Mouse (Mus musculus): Measurements from ENCODE around the gene Klhdc10. TPM values are rescaled to one million over a fixed set of nuclear protein-coding genes. Genes with fewer than 3 reads are reported as not detected.

Klhdc10 gene
- polyA plus RNA-seq (2015; fragmentation: Nextera tagmentation; extraction: Ambion mirVana): 26.9 and 28.5 TPM in 2 replicates

DNA sequence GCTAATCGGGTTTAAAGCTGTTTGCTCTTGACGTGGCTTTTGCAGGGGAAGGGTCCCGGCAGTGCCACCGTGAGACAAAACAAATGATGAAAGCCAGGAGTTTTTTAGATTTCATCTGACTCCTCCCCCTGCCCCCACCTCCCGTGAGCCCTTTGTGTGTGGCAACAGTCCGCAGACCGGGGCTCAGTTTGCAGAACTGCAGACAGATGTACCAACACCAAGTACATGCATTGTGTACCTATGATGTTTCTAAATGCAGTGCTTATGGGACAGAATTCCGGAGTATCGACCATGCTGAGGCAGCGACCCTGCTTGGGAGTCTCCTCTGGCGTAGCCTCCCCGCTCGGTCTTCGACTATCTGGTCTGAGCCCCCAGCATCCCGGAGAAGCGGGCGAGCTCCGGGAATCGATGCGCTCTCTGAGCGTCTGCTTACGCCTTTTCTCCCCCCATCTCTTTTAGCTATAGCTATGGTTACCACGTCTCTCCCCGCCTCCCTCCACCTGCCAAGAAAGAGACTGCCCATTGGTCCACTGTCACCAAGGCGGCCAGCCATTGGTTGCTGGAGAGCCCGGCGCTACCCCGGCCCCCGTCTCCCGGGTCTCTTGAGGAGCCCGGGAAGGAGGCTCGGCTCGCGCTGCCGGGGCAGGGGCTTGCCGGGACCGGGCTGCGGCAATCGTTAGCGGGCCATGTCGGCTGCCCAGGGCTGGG, at the start of gene Klhdc10:
Gene Klhdc10 (plus strand): TSS at position 561 of the 708 bp plus-strand sequence.
- Histone ChIP-seq H3K36me3 (ENCODE audit: poor library complexity, severe bottlenecking) (no peaks in the 10 kb centered on the region), H3K9me3 (replicated peaks) (no peaks in the 10 kb centered on the region), H3K27me3 (no peaks in the 10 kb centered on the region), H3K4me3 (peak within 1 kb of the TSS; percentile 99), H3K4me1 (peaks cover 22% of the 10 kb centered on the region; the same call in 1 of the 2 replicates), H3K27ac (peak within 1 kb of the TSS; percentile 98), H3K9ac (peak within 1 kb of the TSS; percentile 98), H3K4me2 (peak within 1 kb of the TSS; percentile 71)
- 1% methylated on average over 41 of the region's 41 CpGs for WGBS
- ATAC-seq: peak; percentile 100

DNA sequence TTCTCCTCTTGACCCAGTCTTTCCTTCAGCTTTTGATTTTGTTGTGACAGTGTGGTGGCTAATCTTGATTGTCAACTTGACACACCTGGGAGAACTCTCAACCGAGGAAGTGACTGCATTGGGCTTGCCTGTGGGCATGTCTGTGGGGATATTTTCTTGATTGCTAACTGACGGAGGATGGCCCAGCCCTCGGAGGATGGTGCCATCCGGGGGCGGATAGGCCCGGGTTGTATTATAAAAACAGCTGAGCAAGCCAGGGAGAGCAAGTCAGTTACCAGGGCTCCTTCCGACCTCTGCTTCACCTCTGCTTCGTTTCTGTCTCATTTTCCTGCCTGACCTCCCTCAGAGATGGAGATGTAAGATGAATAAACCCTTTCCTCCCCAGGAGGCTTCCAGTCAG, 48.9 kb upstream of the Klhdc10 start:
- H3K4me1 ChIP-seq: no peaks in the 10 kb centered on the region
- H3K9me3 ChIP-seq (replicated peaks): no peaks in the 10 kb centered on the region; the same call in 1 of the 2 replicates
- ATAC-seq: no peak
- H3K4me2 ChIP-seq: no peak overlapping the region
- no peak overlapping the region for H3K4me3 ChIP-seq
- H3K9ac ChIP-seq: no peak overlapping the region
- H3K27ac ChIP-seq: no peak overlapping the region
- WGBS: 62% methylated on average over 8 of the region's 8 CpGs
- H3K36me3 ChIP-seq (ENCODE audit: poor library complexity, severe bottlenecking): no peaks in the 10 kb centered on the region
- no peaks in the 10 kb centered on the region for H3K27me3 ChIP-seq

- H3K36me3 ChIP-seq (ENCODE audit: poor library complexity, severe bottlenecking): no peaks in the 10 kb centered on the region
- no peak for ATAC-seq
- H3K27me3 ChIP-seq: no peaks in the 10 kb centered on the region
- WGBS: 71% methylated on average over 8 of the region's 8 CpGs
- H3K4me3 ChIP-seq: no peak overlapping the region
- no peak overlapping the region for H3K4me2 ChIP-seq
- H3K9me3 ChIP-seq (replicated peaks): no peaks in the 10 kb centered on the region; the same call in 1 of the 2 replicates
- no peak overlapping the region for H3K27ac ChIP-seq
- no peak overlapping the region for H3K9ac ChIP-seq
- no peaks in the 10 kb centered on the region for H3K4me1 ChIP-seq
Measured at GRCm38 (mm10) chr6:30353661-30354060, 48.0 kb upstream of the Klhdc10 start.

DNA sequence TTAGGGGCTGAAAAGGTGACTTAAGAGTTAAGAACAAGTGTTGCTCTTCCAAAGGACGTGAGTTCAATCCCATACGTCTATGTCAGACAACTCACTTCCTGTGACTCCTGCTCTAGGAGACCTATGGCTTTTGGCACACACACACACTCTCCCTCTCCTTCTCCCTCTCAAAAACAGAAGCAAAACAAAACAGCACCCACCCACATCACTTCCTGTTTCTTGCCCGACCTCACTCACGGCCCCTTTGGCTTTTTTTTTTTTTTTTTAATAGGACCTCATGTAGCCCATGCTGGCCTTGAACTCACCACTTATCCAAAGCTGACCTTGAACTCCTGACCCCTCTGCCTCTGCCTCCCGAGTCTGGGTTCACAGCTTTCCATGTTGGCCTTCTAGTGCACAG, 46.9 kb upstream of the Klhdc10 start:
- H3K4me3 ChIP-seq: no peak overlapping the region
- no peaks in the 10 kb centered on the region for H3K4me1 ChIP-seq
- WGBS: 73% methylated on average over 5 of the region's 5 CpGs
- H3K27me3 ChIP-seq: no peaks in the 10 kb centered on the region
- H3K4me2 ChIP-seq: no peak overlapping the region
- H3K27ac ChIP-seq: no peak overlapping the region
- H3K9ac ChIP-seq: no peak overlapping the region
- H3K36me3 ChIP-seq (ENCODE audit: poor library complexity, severe bottlenecking): no peaks in the 10 kb centered on the region
- no peaks in the 10 kb centered on the region for H3K9me3 ChIP-seq (replicated peaks)
- ATAC-seq: no peak

GRCm38 (mm10) chr6:30355701-30356100, 46.0 kb upstream of the Klhdc10 start:
- H3K36me3 ChIP-seq (ENCODE audit: poor library complexity, severe bottlenecking): no peaks in the 10 kb centered on the region
- no peaks in the 10 kb centered on the region for H3K9me3 ChIP-seq (replicated peaks)
- no peak overlapping the region for H3K9ac ChIP-seq
- no peak overlapping the region for H3K4me3 ChIP-seq
- no peaks in the 10 kb centered on the region for H3K4me1 ChIP-seq
- H3K4me2 ChIP-seq: no peak overlapping the region
- no peak for ATAC-seq
- WGBS: 75% methylated on average over 8 of the region's 8 CpGs
- no peak overlapping the region for H3K27ac ChIP-seq
- H3K27me3 ChIP-seq: no peaks in the 10 kb centered on the region

DNA sequence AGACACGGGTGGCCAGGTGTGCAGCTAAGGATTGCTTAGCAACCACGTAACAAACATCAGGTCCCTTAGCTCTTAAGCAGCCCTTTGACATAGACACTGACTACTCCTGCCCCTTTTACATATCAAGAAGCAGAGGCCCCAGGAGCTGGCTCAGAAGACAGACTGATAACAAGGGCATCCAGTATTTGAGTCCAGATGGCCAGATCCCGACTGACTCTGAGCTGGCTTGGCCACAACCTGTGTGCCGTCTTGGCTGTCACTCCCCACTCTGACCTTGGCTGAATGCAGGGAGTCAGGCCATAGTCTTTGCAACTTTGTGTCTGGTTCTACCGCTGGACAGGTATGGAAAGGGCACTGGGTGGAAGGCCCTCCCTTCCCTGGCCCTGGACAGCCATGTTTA, 45.5 kb upstream of the Klhdc10 start:
- 87% methylated on average over 5 of the region's 5 CpGs for WGBS
- Histone ChIP-seq H3K4me1 (no peaks in the 10 kb centered on the region), H3K27ac (no peak overlapping the region), H3K9me3 (replicated peaks) (no peaks in the 10 kb centered on the region), H3K27me3 (no peaks in the 10 kb centered on the region), H3K9ac (no peak overlapping the region), H3K4me2 (no peak overlapping the region), H3K4me3 (no peak overlapping the region), H3K36me3 (ENCODE audit: poor library complexity, severe bottlenecking) (no peaks in the 10 kb centered on the region)
- no peak for ATAC-seq

DNA sequence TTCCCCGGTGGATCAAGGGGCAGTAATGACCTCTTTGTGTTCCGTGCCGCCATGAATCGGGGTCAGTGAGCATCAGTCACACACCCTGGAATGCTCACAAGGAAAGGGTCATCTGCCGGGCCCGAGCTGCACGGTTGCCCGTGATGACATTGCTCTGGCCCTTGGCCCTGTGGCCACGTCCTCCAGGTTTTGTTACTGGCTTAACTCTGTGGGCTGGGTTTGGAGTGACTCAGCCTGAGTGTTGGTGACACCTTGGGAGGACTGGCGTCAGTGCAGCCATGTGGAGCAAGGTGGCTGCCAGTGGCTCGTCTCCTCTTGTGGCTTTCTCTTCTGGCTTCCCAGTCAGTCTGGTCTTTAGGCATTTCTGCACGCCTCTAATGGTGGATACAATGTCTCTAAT, 45.0 kb upstream of the Klhdc10 start:
- Histone ChIP-seq H3K4me3 (no peak overlapping the region), H3K9me3 (replicated peaks) (no peaks in the 10 kb centered on the region), H3K27ac (no peak overlapping the region), H3K36me3 (ENCODE audit: poor library complexity, severe bottlenecking) (no peaks in the 10 kb centered on the region), H3K27me3 (no peaks in the 10 kb centered on the region), H3K9ac (no peak overlapping the region), H3K4me2 (no peak overlapping the region), H3K4me1 (no peaks in the 10 kb centered on the region)
- no peak for ATAC-seq
- WGBS: 91% methylated on average over 12 of the region's 12 CpGs

DNA sequence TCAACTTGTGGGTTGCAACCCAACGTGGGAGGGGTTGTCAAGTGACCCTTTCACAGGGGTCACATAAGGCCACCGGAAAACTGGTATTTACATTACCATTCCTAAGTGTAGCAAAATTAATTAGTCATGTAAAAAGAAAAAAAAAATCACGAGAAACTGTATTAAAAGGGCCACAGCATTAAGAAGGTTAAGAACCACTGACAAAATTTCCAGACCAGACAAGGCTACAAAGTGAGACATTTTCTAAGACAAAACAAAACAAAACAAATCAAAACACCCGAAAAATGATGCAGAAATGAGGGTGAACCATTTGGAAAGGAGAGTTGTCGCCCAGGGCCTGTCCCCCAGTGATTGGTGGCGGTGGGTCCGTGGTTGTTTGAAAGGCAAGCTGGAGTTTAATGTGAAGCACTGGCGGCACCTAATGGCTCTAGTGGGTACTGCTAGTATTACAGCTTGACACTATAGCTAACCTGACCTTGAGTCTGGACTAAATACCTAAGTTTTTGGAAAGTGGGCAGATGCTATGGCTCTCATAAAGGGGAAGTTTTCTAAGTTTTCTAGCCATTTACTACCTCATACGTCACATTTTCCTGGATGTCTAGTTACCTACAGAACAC, 44.0 kb upstream of the Klhdc10 start:
- 17% methylated on average over 9 of the region's 9 CpGs for WGBS
- H3K4me2 ChIP-seq: no peak overlapping the region
- no peak overlapping the region for H3K9ac ChIP-seq
- no peak overlapping the region for H3K27ac ChIP-seq
- no peaks in the 10 kb centered on the region for H3K27me3 ChIP-seq
- 0 out of 2 replicates have a peak, but pooled peaks cover 2% of the 10 kb centered on the region for H3K36me3 ChIP-seq (ENCODE audit: poor library complexity, severe bottlenecking)
- H3K4me3 ChIP-seq: no peak overlapping the region
- H3K9me3 ChIP-seq (replicated peaks): no peaks in the 10 kb centered on the region
- ATAC-seq: peak; percentile 78
- no peaks in the 10 kb centered on the region for H3K4me1 ChIP-seq

- H3K4me3 ChIP-seq: no peak overlapping the region
- H3K27me3 ChIP-seq: no peaks in the 10 kb centered on the region
- no peaks in the 10 kb centered on the region for H3K4me1 ChIP-seq
- H3K4me2 ChIP-seq: no peak overlapping the region
- 78% methylated on average over 12 of the region's 12 CpGs for WGBS
- no peaks in the 10 kb centered on the region for H3K9me3 ChIP-seq (replicated peaks)
- no peak for ATAC-seq
- peaks cover 23% of the 10 kb centered on the region for H3K36me3 ChIP-seq (ENCODE audit: poor library complexity, severe bottlenecking)
- H3K9ac ChIP-seq: no peak overlapping the region
- H3K27ac ChIP-seq: no peak overlapping the region
Measured at GRCm38 (mm10) chr6:30359762-30360509, 41.7 kb upstream of the Klhdc10 start.

GRCm38 (mm10) chr6:30363808-30364207, 37.9 kb upstream of the Klhdc10 start:
- H3K9ac ChIP-seq: no peak overlapping the region
- peaks cover 62% of the 10 kb centered on the region for H3K36me3 ChIP-seq (ENCODE audit: poor library complexity, severe bottlenecking)

GRCm38 (mm10) chr6:30369291-30369690, 32.4 kb upstream of the Klhdc10 start:
- WGBS: 88% methylated on average over 3 of the region's 3 CpGs
- Histone ChIP-seq H3K9ac (no peak overlapping the region), H3K36me3 (ENCODE audit: poor library complexity, severe bottlenecking) (peaks cover 98% of the 10 kb centered on the region)

More at GRCm38 (mm10) chr6:30363808-30364207, 37.9 kb upstream of the Klhdc10 start:
- H3K4me3 ChIP-seq: no peak overlapping the region
- no peaks in the 10 kb centered on the region for H3K4me1 ChIP-seq
- no peak overlapping the region for H3K4me2 ChIP-seq
- no peaks in the 10 kb centered on the region for H3K9me3 ChIP-seq (replicated peaks)
- 47% methylated on average over 5 of the region's 5 CpGs for WGBS
- no peaks in the 10 kb centered on the region for H3K27me3 ChIP-seq
- ATAC-seq: no peak
- no peak overlapping the region for H3K27ac ChIP-seq

More at GRCm38 (mm10) chr6:30369291-30369690, 32.4 kb upstream of the Klhdc10 start:
- Histone ChIP-seq H3K9me3 (replicated peaks) (no peaks in the 10 kb centered on the region), H3K4me2 (no peak overlapping the region), H3K27me3 (no peaks in the 10 kb centered on the region), H3K4me3 (no peak overlapping the region), H3K27ac (no peak overlapping the region), H3K4me1 (no peaks in the 10 kb centered on the region)
- ATAC-seq: no peak
